Mouse (Mus musculus) ES-Bruce4 (cell line): ENCODE measurements around the gene Gm9844.

ENCODE experiments used
- CTCF ChIP-seq: IDR thresholded peaks from one replicate; pipeline ENCODE4 v1.8.1; 2011; ENCODE audit warnings: low read depth, low read length
- EP300 ChIP-seq: IDR thresholded peaks from 2 replicates; pipeline ENCODE4 v1.6.1; 2011; ENCODE audit warnings: low read depth, low read length; ENCODE audit not compliant: insufficient read depth
- POLR2A ChIP-seq: IDR thresholded peaks from one replicate; pipeline ENCODE4 v1.8.1; 2011; ENCODE audit warnings: low read length; ENCODE audit not compliant: insufficient read depth

- TF ChIP-seq CTCF (no peak), EP300 (no peak), POLR2A (no peak)
Measured at GRCm38 (mm10) chr7:24840331-24840730, 21.7 kb upstream of the Gm9844 start.
